Mouse (Mus musculus) gastrocnemius, postnatal 25 days (tissue): ENCODE measurements around the gene Myo15b. TPM values are rescaled to one million over a fixed set of nuclear protein-coding genes. Genes with fewer than 3 reads are reported as not detected.
"Not testable (repeated sequence)": the region's sequence is repeated elsewhere in the genome, so short reads cannot be mapped to it uniquely, and the experiment has no call there.

Experiments
- DNase-seq: peaks from one replicate; pipeline ENCODE4 v3.0.0; 2022
- total RNA-seq, 2 experiments: library from RNA; stranded (reverse); gene quantifications; 1 replicate in 1 of 2; 2 replicates in 1 of 2; pipeline ENCODE4 v1.2.3; 2021

Gene Myo15b
- total RNA-seq, 2 experiments from 2014 or later = not detected

DNA sequence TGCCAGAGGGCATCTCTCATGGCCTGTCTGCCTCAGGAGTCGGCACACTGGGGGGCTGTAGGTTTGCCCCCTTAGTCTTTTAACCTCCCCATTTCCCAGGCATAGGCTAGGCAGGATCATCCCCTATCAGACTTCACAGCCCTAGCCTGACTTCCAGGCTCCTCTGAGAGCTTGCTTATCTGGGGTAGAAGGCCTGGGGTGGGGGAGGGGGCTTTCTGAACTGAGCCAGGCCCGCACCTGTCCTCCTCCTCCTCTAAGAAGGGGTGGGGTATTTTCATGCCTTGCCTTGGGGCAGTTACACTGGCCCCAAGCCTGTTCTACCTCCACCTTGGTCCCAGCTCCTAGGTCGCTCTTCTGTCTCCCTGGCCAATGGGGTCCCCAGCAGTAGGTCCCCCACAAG is 26.7 kb upstream of the Myo15b start:
- DNase-seq = no peak

DNA sequence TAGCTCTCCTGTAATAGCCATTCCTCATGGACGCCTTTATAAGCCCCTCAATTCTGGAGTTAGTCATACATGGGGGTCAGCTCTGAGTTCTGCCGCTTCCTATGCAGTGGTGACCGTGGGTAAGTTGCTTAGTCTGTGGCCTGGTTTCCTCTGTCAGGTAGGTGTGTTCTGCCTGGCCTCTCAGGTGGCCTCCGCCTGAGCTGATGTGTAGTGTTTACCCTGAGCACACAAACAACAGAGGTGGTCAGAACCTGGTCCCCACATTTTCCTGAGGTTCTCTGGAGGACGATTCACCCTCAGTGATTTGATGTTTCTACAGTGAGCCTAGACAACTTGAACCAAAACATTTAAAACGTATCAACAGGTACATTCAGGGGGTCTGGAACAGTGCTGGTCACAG is 26.1 kb upstream of the Myo15b start:
- DNase-seq = no peak

DNA sequence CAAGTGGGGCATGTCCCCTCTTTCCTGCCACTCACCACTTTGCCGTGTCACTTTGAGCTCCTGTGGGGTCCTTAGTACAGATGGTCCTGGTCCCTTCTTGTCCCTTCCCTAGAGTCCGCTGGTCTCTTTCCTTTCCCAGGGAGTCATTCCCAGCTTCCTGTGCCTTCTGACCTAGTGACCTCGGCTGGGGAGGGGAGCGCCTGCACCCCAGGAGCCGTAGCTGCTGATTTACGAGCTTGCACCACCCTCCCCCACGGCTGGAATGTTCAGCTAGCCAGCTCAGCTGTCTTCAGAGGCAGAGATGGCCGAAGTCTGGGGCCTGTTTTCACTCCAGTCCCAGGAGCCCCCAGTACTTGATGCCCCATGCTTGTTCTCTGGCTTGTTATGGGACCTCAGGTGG is 25.7 kb upstream of the Myo15b start:
- DNase-seq = peak; percentile 59

DNA sequence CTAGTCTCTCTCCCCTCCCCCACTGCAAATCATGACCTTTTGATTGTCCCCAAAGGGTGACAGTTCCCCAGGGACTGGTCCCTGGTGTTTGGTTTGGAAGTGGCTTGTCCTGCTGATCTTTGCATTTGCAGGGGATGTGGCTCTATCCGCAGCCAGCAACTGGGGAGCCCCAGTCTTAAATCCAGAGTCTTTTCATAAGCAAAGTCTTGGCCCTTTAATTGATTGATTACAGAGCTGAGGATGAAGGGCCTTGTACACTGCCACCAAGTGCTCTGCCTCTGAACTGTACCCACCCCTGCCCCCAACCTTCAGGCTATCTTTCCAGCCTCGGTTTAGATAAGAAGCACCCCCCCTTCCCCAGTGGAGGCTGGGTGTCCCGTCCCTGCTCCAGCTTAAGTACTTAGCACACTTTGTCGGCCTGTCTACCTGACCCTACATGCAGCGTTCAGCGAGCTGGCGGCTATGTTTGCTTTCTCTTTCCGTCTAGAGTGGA is 25.1 kb upstream of the Myo15b start:
- no peak for DNase-seq

DNA sequence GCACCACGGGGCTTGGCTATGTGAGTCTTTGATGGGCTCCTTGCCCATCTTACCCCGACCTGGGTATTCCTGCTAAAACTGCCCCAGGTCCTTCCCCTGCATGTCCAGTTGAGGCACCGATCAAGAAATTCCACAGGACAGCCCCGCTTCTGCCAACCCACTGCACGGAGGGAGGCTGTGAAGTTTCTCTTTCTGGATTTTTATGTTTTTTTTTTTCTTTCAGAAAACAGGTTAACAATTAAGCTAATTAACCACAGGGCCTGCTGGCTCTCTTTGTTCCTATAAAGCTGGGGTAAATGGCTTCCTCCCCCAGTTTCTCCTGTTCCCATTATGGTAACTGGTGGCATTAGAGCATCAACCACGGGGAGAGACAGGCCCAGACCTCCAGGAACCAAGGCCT is 24.2 kb upstream of the Myo15b start:
- no peak for DNase-seq

DNA sequence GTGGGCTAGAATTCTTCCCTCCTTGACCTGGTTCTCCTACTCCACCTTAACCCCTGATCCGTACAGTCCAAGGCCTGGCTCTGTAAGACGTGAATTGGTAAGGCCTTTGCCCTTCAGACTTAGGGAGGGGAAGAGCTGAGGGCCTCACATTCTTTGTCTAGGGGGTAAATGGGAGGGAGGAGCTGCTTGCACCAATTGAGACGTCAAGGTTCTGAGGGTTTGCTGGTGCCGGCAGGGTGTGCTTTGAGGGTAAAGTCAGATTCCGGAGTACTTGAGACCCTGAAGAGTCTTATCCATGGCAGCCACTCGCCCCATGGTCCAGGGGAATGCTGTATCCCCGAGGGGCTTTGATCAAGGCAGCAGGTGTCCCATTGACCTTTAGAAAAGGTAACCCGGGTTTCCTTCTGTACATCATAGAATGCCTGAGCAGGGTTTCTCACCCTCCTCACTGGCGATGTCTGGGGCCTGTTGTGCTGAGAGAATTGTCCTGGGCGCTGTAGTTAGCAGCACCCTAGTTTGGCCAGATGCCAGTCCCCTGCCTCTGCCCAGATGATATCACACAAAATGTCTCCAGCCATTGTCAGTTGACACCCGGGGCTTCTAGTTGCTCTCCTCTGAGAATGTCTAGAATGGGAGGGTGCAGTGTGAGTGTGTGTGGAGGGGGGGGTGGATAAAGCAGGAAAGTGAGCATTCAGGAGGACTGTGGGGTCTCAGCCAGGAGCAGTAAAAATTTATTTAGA is 21.4 kb upstream of the Myo15b start:
- no peak for DNase-seq

DNA sequence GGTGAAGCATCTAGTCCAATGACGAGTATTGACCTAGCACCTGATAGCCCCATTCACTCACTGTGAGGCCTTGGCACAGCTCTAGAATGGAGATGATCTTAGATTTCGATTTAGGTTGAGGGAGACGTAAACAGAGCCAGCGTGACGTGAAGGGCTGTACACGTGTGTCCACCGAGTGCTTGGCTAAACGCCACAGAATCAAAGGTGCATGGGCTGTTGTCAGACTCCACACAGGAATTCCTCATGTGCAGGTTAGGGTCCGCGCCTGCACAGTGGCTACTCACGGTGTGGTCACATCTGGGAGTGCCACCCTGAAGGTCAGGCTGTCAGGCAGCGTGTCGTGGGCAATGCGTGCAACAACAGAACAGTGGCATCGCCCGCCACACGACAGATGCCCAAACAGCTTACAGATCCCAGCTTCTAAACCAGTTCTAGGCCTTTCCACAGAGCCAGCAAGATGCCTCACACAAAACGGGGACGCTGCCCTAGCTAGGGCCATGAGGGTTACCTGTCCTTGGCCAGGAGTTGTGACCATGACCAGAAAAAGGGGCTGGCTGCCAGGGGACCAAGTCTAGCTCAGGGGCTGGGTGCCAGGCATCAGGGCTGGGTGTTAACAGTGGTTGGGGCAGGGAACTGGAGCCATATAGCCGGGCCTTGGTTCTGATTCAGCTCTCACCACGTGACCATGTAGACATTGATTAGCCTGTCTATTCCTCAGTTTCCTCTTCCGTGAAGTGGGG is 20.4 kb upstream of the Myo15b start:
- DNase-seq = no peak

DNA sequence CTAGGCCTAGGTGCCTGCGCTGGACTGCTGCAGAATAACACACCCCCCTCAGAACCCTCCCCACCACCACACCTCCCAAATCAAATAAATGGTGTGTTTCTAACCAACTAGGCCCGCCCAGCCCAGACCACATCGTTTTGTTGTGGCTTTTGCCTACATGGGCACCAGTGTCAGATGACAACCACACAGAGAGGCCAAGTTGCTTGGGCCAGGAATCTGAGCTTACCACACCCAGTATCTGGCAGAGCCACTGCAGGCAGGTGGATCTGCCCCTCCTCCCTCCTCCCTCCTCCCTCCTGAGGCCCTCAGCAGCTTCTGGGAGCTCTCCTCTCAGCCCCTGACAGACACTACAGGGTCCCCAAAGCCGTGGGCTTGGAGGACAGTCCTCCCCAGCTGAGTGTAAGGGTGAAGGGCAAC is 19.3 kb upstream of the Myo15b start:
- peak; percentile 61 for DNase-seq

DNA sequence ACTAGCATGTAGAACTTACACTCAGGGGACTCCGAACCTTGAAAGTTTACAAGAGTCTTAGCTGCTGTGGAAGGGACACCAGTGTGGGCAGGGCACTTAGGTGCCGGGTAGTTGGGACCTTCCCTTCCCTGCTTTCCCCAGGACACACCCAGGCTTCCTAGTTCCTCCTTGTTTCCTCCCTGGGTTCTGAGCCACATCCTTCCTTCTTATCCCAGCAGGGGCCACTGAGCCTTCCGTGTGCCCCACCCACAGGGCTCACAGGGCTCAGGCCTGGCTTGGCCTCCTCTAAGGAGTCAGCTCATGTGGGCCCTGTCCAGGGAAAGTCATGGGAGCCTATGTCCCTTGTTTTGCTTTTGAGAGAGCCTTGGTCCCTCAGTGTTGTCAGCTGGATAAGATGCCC is 18.5 kb upstream of the Myo15b start:
- no peak for DNase-seq

DNA sequence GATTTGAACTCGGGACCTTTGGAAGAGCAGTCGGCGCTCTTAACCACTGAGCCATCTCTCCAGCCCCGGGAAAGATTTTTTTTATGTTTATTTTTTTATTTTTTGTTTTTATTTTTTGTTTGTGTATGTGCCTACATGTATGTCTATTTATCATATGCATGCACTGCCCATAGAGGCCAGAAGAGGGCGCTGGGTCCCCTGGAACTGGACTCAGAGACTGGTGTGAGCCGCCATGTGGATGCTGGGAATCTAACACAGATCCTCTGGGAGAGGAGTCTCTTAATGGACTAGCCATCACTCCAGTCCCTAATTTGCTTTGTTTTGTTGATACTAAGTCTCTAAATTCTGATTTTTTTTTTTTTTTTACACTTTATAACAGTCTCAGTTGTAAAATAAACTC is 17.2 kb upstream of the Myo15b start:
- no peak for DNase-seq

DNA sequence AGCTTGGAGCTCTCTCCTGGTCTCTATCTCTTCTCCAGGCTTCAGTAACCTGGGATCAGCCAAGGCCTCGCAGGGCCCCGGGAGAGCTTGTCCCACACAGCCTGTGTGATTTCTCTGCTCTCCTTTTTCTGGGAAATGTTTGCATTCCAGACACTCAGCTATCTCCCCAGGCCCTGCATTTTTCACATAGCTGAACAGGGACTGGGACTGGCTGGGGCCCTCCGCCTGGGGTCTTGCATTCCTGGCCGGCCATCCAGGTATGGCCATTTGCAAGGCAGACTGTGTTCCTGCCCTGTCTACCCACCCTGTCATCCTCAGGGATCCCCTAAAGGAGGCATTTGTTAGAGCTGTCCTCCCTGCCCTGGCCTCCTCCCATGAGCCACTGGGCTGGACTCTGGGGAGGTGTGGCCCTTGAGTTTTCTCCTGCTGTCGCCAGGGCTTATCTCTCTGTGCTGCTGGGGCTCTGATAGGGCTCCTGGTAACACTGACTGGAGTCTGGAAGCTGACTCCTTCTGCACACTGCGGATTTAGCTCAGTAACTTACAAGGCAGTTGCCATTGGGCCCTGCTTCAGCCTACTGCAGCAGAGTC is 16.1 kb upstream of the Myo15b start:
- DNase-seq = no peak

DNA sequence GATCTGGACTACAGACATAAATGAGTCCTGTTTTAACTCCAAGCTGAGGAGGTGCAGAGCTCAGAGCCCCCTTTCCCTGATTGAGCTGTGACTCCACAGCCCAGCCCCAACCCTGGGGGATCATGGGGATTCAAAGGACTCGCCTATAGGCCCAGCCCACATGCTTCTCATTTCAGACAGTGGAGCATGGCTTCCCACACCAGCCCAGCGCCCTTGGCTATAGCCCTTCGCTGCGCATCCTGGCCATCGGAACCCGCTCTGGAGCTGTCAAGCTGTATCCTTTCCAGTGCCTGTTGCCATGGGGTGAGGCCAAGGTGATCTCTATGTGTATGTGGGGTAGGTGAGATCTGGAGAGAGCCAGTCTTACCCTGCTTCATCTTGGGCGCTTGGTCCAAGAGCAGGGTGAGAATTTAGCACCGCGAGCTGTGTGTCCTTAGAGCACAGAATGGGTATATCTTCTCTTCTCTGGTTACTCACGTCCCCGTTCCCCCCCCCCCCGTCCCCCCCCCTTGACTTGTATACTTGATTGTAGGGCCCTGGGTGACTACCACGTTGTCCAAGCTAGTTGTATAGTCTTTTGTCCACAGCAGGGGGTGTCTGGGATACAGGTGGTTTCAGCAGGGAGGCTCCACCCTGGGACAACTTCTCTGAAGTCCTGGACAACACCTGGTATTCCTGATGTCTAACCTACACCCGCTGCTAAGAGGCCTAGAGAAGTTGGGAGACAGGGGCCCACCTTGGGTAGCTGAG is 14.9 kb upstream of the Myo15b start:
- no peak for DNase-seq

DNA sequence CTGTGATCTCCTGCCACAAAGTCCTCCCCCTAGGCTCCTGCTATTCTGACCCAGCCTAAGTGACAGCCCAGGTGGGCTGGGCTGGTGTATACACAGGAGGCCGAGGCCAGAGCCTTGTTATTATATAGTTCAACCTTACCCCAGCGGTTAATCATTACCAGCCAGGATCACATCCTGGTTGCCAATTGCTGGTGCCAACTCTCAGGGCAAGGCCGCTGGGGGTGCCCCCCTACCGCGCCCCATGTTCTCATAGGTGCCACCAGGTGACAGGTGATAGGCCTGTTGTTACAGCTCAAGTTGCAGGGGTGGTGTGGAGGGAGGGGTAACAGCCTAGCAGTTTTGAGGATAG is 14.3 kb upstream of the Myo15b start:
- no peak for DNase-seq

DNA sequence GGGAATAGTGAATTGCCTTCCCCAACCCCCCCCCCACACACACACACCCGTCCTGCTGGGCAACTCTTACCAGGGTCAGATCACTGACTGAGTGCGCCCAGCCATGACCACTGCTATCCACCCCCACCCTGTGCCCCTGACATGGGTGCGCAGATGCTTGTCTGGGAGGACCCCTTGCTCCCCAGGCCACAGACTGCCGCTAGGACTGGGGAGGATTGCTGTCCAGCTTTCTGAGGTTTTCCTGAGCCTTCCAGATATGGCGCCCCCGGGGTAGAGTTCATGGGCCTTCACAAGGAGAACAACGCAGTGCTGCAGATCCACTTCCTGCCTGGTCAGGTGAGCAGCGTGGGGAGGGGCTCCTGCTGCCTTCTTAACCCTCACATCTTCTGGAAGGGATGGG is 14.0 kb upstream of the Myo15b start:
- DNase-seq = no peak

DNA sequence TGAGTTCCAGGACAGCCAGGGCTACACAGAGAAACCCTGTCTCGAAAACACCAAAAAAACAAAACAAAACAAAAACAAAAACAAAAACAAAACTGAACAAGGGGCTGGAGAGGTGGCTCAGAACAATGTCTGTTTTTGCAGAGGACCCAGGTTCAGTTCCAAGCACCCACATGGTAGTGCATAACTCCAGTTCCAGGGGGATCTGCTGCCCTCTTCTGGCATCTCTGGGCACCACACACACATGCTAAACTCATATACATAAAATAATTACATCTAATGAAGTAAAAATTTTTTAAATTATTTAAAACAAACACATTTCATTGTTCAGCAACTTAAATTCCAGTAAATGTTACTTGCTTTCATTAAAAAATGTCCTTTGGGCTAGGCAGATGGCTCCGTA is 12.4 kb upstream of the Myo15b start:
- no peak for DNase-seq

DNA sequence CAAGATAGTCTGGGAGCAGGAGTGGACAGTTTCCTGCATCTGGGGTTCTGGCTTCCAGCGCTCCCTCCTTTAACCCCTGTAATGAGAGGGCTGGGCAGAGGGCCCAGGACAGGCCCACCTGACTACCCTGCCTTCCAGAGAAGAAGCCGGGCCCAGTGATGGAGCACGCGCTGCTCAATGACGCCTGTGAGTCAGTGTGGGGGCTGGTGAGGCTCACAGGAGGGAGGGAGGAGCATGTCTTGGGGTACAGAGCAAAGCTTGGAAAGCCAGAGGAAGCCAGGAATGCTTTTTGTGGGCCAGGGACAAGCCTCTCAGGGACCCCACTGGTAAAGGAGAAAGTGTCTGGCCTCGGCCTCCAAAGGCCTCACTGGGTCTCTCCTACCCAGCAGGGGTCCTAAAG is 3.5 kb upstream of the Myo15b start:
- DNase-seq = no peak

DNA sequence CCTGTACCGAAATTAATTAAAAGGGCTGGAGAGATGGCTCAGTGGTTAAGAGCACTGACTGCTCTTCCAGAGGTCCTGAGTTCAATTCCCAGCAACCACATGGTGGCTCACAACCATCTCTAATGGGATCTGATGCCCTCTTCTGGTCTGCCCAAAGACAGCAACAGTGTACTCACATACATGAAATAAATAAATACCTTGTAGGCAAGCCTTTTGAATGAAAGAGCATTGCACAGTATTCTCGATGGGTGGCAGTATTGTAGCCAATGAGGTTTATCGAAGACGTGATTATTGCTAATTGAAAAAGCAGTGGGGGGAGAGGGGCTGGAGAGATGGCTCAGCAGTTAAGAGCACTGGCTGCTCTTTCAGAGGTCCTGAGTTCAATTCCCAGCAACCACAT is 1.1 kb upstream of the Myo15b start:
- not testable (repeated sequence) for DNase-seq

DNA sequence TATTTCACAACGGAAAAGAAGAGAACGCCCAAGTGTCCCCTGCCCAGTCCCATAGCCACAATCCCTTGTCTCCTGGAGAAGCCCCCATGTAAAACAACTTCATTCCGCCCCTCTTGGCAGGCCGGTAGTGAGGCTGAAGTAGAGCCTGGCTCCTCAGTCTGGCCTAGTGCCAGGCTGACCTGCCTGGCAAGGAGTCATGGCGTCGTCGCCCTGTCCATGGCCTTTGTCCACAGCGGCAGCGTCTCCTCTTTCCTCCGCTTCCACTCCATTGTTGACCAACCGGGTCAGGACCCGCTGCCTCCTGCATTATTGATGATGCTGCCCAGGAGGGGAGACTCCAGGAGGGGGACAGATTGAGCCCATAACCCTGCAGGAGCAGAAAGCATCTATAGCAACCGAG is 270 bp upstream of the Myo15b start:
- DNase-seq = no peak

DNA sequence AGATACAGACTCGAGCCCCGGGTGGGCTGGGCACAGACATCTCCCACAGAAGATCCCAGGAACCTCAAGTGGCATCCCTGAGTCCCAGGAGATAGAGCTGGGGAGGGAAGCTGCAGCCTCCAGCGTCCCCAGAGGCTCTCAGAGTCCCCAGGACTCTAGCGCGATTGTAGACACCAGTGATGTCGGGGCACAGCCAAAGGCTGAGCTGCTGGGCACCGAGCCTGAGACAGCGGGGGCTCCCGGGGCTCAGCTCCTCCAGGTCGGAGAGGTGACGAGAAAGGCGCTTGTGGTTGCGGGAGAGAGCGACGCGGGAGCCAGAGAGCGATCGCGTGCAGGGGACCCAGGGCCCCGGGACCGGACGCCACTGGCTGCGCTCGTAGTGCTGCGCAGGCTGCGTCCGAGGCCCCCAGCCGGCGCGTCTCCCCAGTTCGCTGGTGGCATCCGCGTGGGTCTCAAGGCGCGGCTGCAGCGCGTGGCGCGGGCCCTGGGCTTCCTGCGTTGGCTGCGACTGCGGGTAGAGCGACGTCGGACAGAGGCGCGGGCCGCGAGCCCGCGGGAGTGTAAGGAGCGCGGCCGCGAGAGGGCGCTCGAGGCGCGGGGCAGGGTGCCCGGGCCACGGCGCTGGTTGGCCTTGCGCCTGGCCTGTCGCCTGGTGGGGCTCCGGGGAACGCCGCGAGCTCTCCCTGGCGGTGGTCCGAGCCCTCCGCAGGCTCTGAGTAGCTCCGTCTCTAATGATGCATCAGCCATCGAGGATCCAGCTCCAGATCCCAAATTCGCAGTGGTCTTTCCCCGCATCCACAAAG is 1.1 kb downstream of the Myo15b start:
- DNase-seq = peak; percentile 84

DNA sequence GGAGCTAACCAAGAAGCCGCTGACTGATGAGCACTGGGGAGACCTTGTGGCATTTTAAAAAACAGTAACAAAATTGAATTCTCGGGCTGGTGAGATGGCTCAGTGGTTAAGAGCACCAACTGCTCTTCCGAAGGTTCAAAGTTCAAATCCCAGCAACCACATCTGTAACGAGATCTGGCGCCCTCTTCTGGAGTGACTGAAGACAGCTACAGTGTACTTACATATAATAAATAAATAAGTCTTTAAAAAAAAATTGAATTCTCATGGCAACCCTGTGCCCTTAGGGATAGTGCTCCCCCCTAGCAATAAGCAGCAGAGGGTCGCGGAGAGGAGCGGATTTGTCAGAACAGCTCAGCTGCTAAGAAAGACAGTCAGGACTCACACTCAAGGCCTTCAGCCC is 5.7 kb downstream of the Myo15b start:
- no peak for DNase-seq

DNA sequence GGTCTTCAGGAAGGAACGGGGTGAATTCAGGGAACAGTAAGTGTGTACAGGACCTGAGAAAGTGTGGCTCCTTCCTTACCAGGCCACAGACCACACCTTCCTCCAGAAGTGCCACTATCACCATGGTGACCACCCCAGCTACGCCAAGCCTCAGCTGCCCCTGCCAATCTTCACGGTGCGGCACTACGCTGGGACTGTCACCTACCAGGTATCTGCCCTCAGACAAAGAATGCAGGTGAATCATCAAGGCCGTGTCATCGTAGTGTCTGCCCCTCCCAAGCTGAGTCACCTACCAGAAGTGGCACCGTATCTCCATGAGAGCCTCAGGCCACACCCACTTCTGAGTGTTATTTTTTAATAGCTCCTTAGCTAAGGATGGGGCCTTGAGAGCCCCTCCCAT is 11.2 kb downstream of the Myo15b start:
- no peak for DNase-seq

DNA sequence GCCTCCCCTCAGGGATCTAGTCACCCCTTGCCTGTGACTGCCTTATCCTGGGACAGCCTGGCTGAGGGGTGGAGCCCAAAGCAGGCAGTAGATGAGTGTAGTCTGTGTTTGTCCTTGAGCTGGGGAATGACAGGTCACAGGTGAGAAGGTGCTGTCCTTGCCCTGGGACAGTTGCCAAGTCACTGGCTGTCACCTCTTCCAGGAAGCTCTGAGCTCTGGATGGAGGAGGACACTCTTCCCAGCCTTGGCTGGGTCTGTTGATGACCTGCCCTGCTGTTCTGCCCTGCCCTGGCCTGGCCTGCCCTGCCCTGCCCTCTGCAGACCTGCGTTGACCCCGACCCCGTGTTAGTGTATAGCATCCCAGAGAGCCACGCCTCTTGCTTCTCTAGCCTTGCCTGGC is 14.2 kb downstream of the Myo15b start:
- no peak for DNase-seq
